Mouse (Mus musculus): ENCODE measurements around the gene Zscan26. TPM values are rescaled to one million over a fixed set of nuclear protein-coding genes. Genes with fewer than 3 reads are reported as not detected.
"Not testable (repeated sequence)": the region's sequence is repeated elsewhere in the genome, so short reads cannot be mapped to it uniquely, and the experiment has no call there.

Gene Zscan26
- polyA plus RNA-seq, 1 experiment from 2014 or later: 7.0 TPM

DNA sequence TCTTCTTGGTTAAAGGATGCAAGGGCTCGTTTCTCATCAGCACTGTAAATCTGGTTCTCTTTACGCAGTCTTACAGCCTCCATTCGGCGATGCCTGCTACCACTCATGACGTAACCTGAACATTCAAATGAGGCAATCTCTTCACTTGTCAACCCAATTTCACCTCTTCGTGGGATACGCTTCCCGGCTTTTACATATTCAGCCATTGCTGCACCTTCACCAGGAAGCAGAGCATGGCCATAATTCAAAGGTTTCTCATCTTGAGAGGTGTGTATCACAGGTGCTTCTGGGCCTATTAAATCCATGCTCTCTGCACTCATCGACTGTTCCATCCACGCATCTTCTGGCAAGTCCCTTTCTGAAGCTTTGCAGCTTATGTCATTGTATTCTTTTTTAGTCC, 13.8 kb upstream of the Zscan26 start:
- H3K36me3 ChIP-seq: no peaks in the 10 kb centered on the region
- 71% methylated on average over 10 of the region's 10 CpGs for WGBS (ENCODE audit: insufficient replicate concordance)
- no peak overlapping the region for H3K27ac ChIP-seq
- no peak overlapping the region; the same call in 1 of the 2 replicates for H3K4me2 ChIP-seq
- H3K9me3 ChIP-seq (replicated peaks): no peaks in the 10 kb centered on the region
- no peak overlapping the region for H3K4me3 ChIP-seq (replicated peaks)
- H3K27me3 ChIP-seq: peaks cover 12% of the 10 kb centered on the region
- no peak overlapping the region for H3K9ac ChIP-seq
- peaks cover 27% of the 10 kb centered on the region for H3K4me1 ChIP-seq (replicated peaks)
- DNase-seq (no peak), ATAC-seq (ENCODE audit: low read depth) (no peak)

DNA sequence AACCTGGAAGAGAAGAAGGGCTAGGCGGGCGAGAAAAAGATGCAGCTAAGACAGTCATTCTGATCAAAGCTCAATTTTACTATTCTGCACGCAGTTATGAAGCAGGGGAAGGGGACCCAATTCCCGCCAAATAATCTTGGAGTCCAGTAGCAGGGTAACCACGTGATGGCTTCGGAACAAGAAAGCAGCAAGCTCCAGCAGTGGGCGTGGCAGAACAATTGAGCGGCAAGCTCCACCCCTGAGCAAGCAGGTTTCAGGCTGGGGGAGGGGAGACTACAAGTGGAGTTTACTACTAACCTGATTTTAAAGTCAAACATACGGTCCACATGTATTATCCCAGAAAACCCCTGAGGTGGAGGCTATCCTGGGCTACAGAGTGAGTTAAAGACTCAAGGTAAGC, 9.0 kb upstream of the Zscan26 start:
- not testable (repeated sequence) for H3K4me1 ChIP-seq (replicated peaks); H3K9me3 ChIP-seq (replicated peaks); H3K4me2 ChIP-seq; ATAC-seq (ENCODE audit: low read depth); DNase-seq; H3K4me3 ChIP-seq (replicated peaks); H3K9ac ChIP-seq; H3K36me3 ChIP-seq; H3K27ac ChIP-seq
- peaks cover 19% of the 10 kb centered on the region for H3K27me3 ChIP-seq
- 43% methylated on average over 9 of the region's 9 CpGs for WGBS (ENCODE audit: insufficient replicate concordance)

DNA sequence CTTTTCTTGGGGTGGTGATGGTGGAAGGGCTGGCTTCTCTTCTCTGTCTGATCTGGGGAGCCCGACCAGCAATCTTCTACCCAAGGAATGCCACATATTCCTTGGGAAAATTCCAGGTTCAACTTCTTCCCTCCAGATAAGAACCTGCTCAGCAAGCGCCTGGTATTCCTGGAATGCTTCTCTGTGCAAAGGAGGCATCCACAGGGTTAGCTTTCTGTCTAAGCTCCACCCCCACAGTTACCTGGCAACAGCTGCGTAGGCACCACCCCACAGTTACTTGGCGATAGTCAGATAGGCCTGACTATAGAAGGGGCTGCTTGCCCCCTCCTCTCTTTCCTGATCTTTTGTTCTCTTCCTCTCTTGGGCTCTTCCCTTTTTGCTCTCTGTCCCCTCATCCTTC, 2.8 kb upstream of the Zscan26 start:
- 31% methylated on average over 4 of the region's 4 CpGs for WGBS (ENCODE audit: insufficient replicate concordance)
- no peak overlapping the region for H3K9ac ChIP-seq
- DNase-seq (no peak), ATAC-seq (ENCODE audit: low read depth) (no peak)
- no peaks in the 10 kb centered on the region for H3K9me3 ChIP-seq (replicated peaks)
- peaks cover 20% of the 10 kb centered on the region for H3K4me1 ChIP-seq (replicated peaks)
- H3K36me3 ChIP-seq: 0 out of 2 replicates have a peak, but pooled peaks cover 3% of the 10 kb centered on the region
- H3K4me3 ChIP-seq (replicated peaks): no peak overlapping the region
- H3K4me2 ChIP-seq: no peak overlapping the region
- peaks cover 26% of the 10 kb centered on the region for H3K27me3 ChIP-seq
- no peak overlapping the region for H3K27ac ChIP-seq

DNA sequence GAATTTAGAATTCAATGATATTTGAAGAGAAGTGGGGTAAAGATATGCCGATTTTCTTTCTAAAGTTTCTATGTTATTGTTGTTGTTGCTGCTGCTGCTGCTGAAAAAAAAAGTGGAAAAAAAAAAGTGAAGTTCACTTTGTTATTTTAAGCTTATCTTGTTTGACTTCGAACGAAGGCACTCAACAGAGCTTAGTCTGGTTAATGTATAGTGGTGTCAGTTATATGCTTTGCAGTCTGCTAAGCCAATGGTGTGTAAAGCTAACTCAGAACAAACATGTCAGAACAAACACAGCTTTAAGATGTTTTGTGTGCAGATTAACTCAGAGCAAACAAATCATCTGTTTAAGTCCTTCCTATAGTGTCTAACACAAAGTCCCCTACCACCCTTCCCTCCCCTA, 603 bp upstream of the Zscan26 start:
- Histone ChIP-seq H3K9ac (no peak overlapping the region), H3K4me2 (peak overlapping the region; percentile 69; the same call in 1 of the 2 replicates), H3K27ac (no peak overlapping the region), H3K36me3 (peaks cover 7% of the 10 kb centered on the region; the same call in 1 of the 2 replicates), H3K4me3 (replicated peaks) (no peak overlapping the region), H3K27me3 (peaks cover 19% of the 10 kb centered on the region; the same call in 1 of the 2 replicates), H3K9me3 (replicated peaks) (no peaks in the 10 kb centered on the region), H3K4me1 (replicated peaks) (peaks cover 20% of the 10 kb centered on the region)
- ATAC-seq (ENCODE audit: low read depth) (peak; percentile 62), DNase-seq (no peak)
- WGBS (ENCODE audit: insufficient replicate concordance): 52% methylated on average over 3 of the region's 3 CpGs

DNA sequence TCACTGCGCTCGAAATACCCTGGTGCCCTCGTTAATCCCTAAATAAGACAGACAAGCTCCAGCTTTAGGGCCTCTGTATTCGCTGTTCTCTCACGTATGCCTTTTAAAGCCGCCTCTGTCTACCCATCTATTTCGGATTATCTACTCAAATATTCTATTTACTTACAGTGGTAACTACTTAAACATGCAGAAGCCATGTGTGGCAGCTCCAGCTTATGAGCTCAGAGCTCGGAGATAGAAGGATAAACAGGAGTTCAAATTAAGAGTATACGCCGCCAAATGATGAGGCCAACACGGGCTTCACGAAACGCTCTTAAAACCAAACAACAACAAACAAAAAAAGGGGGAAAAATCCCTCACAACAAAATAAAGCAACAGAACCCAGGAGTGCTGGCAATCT, 488 bp downstream of the Zscan26 start:
- no peaks in the 10 kb centered on the region for H3K9me3 ChIP-seq (replicated peaks)
- DNase-seq: no peak
- H3K4me1 ChIP-seq (replicated peaks): peaks cover 30% of the 10 kb centered on the region
- H3K4me2 ChIP-seq: peak overlapping the region; percentile 69
- H3K36me3 ChIP-seq: peaks cover 10% of the 10 kb centered on the region
- WGBS (ENCODE audit: insufficient replicate concordance): 3% methylated on average over 13 of the region's 13 CpGs
- H3K4me3 ChIP-seq (replicated peaks): peak overlapping the region; percentile 70
- peaks cover 19% of the 10 kb centered on the region; the same call in 1 of the 2 replicates for H3K27me3 ChIP-seq
- peak; percentile 11 for ATAC-seq (ENCODE audit: low read depth)
- H3K9ac ChIP-seq: peak overlapping the region; percentile 73
- H3K27ac ChIP-seq: 0 out of 2 replicates have a peak overlapping the region, but pooled peaks have one; percentile 47

DNA sequence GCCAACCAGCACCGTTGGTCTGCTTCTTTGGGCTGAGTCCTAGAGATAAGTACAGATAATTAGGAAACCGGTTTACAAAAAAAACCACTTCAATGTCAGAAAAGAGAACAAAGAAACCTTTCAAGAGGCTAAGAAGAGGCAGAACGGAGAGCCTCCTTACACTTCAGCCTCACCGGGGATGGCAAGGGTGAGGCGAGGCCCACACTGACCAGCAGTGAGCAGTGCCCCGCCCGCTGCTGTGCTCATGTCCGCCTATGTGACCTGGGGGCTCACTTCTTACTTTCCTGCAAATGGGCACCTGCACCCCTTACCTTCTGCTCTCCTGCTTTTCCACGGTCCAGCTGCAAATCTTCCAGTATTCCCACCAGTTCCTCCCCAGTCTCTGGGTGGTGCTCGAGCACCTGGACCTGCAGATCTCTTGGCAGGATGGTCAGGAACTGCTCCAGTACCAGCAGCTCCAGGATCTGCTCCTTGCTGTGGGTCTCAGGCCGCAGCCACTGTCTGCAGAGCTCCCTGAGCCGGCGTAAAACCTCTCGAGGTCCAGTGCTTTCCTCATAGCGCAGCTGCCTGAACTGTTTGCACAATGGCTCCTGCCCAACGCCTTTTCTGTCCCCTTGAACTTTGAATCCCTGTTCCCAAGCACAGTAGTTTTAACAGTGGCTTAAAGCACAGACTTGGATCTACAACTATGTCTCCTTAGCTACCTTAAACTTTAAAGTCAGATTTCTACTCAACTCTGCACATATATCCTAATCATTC, 5.5 kb downstream of the Zscan26 start:
- DNase-seq: no peak
- H3K4me2 ChIP-seq: 0 out of 2 replicates have a peak overlapping the region, but pooled peaks have one; percentile 11
- WGBS (ENCODE audit: insufficient replicate concordance): 72% methylated on average over 16 of the region's 16 CpGs

DNA sequence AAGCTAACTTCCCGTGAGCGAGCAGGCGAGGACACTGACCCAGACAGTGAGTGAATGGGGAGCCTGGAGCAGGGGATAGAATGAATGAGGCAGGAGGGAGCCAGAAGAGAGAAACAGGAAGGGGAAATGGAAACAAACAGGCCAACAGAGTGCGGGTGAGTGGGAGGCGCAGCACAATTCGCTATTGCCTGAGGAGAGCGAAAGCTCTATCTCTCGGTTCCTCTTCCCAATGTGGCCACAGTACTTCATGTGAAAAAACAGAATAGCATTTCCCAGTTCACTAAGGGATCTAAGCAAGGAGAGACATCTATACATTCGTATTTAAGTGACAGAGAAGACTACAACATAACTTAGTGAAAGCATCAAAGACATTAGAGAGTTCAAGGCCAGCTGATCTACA, 6.7 kb downstream of the Zscan26 start:
- 78% methylated on average over 9 of the region's 9 CpGs for WGBS (ENCODE audit: insufficient replicate concordance)
- no peak for ATAC-seq (ENCODE audit: low read depth)
- H3K27ac ChIP-seq: no peak overlapping the region

More for the DNA sequence above, 5.5 kb downstream of the Zscan26 start:
- H3K9me3 ChIP-seq (replicated peaks): no peaks in the 10 kb centered on the region
- no peak for ATAC-seq (ENCODE audit: low read depth)
- no peak overlapping the region for H3K9ac ChIP-seq
- peak overlapping the region; percentile 48; the same call in 1 of the 2 replicates for H3K27ac ChIP-seq
- H3K27me3 ChIP-seq: no peaks in the 10 kb centered on the region
- peaks cover 35% of the 10 kb centered on the region for H3K4me1 ChIP-seq (replicated peaks)
- H3K4me3 ChIP-seq (replicated peaks): no peak overlapping the region
- H3K36me3 ChIP-seq: peaks cover 46% of the 10 kb centered on the region

DNA sequence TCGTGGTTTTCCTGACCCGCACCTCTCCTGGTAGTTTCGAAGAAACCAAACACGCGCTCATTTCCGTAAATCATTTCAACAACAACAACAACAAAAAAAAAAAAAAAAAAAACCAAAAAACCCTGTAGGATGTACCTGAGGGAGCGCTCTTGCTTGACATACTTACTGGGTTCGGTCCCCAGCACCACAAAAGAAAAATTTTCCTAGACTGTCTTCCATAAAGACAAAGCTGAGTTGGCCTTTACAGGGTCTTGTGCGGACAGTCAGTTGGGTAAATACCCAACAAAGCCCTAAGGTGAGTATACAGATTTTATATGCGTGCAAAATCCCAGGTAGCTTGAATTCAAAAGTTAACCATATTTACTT, 12.3 kb downstream of the Zscan26 start:
- H3K9ac ChIP-seq: peak overlapping the region; percentile 73
- H3K4me2 ChIP-seq: peak overlapping the region; percentile 76
- no peak for DNase-seq
- peak overlapping the region; percentile 62 for H3K4me3 ChIP-seq (replicated peaks)
- WGBS (ENCODE audit: insufficient replicate concordance): 19% methylated on average over 10 of the region's 10 CpGs
- no peak for ATAC-seq (ENCODE audit: low read depth)
- H3K27me3 ChIP-seq: no peaks in the 10 kb centered on the region
- H3K4me1 ChIP-seq (replicated peaks): peaks cover 16% of the 10 kb centered on the region
- H3K27ac ChIP-seq: peak overlapping the region; percentile 47
- peaks cover 21% of the 10 kb centered on the region for H3K36me3 ChIP-seq
- H3K9me3 ChIP-seq (replicated peaks): no peaks in the 10 kb centered on the region

More for the DNA sequence above, 6.7 kb downstream of the Zscan26 start:
- no peak for DNase-seq
- Histone ChIP-seq H3K4me3 (replicated peaks) (no peak overlapping the region), H3K4me1 (replicated peaks) (peaks cover 23% of the 10 kb centered on the region), H3K9ac (no peak overlapping the region), H3K4me2 (no peak overlapping the region), H3K36me3 (peaks cover 46% of the 10 kb centered on the region), H3K27me3 (no peaks in the 10 kb centered on the region), H3K9me3 (replicated peaks) (no peaks in the 10 kb centered on the region)

DNA sequence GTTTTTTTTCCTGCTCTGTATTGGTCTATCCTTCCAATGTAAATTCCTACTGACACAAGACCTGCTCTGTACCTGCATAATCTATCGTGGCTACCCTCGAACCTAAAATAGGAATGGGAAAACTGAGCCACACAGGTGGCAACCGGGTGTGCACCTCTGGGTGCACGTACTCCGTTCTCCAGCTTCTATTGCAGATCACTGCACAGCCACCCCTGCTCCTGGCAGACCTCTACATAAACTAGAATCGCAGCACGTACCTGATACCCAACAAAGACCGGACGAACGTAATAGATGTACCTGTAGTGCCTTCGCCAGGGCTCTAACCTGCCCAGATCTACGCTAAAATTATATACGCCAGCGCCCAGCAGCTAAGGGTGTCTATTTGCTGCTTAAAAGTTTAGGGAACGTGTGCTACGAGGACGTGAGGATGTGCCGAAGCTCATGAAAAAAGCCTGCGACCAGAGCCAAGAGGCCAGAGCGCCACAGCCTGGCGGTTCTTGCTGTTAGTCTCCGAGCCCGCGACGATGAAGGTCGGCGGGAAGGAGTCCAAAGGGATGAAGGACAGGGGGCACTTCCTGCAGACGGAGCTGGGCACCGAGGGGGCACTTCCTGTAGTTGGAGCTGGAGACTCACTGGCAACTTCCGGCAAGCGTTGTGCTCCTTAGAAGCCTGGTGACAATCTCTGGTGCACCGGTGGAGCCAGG, 12.9 kb downstream of the Zscan26 start, which contains the start of gene Pgbd1:
Pgbd1 (minus strand) TSS at position 556 of the 704 bp plus-strand sequence.
- H3K4me3 ChIP-seq (replicated peaks): peak within 1 kb of the TSS; percentile 62
- WGBS (ENCODE audit: insufficient replicate concordance): under 1% methylated on average over 32 of the region's 32 CpGs
- no peaks in the 10 kb centered on the region for H3K9me3 ChIP-seq (replicated peaks)
- peaks cover 18% of the 10 kb centered on the region for H3K36me3 ChIP-seq
- peak within 1 kb of the TSS; percentile 73 for H3K9ac ChIP-seq
- H3K4me1 ChIP-seq (replicated peaks): peaks cover 16% of the 10 kb centered on the region
- H3K27me3 ChIP-seq: no peaks in the 10 kb centered on the region
- peak within 1 kb of the TSS; percentile 47 for H3K27ac ChIP-seq
- peak within 1 kb of the TSS; percentile 76 for H3K4me2 ChIP-seq
- ATAC-seq (ENCODE audit: low read depth) (peak; percentile 89), DNase-seq (peak; percentile 68)

DNA sequence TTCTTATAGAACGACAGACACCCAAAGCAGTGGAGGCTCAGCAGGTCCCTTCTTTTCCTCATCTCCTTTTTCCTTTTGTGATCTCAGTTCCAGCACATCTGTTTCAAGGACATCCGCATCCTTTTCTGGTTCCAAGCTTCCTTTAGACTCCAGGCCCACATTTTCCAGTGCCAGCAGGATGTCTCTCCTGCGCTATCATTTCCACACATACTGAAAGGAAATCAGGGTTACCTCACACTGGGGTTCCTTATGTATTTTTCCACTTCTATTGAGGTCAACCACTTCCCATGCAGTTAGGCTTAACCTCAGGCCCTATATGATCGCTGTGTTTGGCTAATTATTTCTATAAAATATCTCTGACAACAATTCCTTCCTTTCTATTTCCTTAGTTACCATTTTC, 18.1 kb downstream of the Zscan26 start:
- Histone ChIP-seq H3K9me3 (replicated peaks) (no peaks in the 10 kb centered on the region), H3K9ac (no peak overlapping the region), H3K4me3 (replicated peaks) (no peak overlapping the region), H3K4me2 (no peak overlapping the region), H3K27ac (no peak overlapping the region), H3K4me1 (replicated peaks) (peaks cover 8% of the 10 kb centered on the region), H3K36me3 (no peaks in the 10 kb centered on the region), H3K27me3 (no peaks in the 10 kb centered on the region)
- no peak for ATAC-seq (ENCODE audit: low read depth)
- 68% methylated on average over 4 of the region's 4 CpGs for WGBS (ENCODE audit: insufficient replicate concordance)
- DNase-seq: no peak

DNA sequence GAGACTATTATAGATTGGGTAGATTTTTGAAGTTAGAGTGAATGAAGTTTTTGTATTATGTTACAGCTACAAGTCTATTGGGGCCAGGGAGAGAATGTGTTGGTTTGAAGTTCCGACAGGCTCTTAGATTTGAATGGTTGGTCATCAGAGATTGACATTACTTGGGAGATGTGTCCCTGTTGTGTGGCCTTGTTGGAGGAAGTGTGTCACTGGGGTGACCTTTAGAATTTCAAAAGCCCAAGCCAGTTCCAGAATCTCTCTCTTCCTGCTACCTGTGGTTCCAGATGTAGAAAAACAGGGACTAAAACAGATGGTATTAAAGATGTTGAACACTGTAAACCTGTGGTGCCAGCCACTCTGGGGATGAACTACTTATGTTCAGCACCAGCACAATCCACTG, 25.9 kb downstream of the Zscan26 start:
- H3K4me1 ChIP-seq (replicated peaks): peaks cover 17% of the 10 kb centered on the region
- H3K36me3 ChIP-seq: no peaks in the 10 kb centered on the region
- no peak overlapping the region for H3K27ac ChIP-seq
- no peak overlapping the region for H3K4me3 ChIP-seq (replicated peaks)
- WGBS (ENCODE audit: insufficient replicate concordance): 93% methylated on average over 1 of the region's 1 CpGs
- H3K4me2 ChIP-seq: no peak overlapping the region
- DNase-seq: no peak
- H3K9ac ChIP-seq: no peak overlapping the region
- no peaks in the 10 kb centered on the region for H3K9me3 ChIP-seq (replicated peaks)
- ATAC-seq (ENCODE audit: low read depth): no peak
- no peaks in the 10 kb centered on the region for H3K27me3 ChIP-seq
